Mouse (Mus musculus) c-Kit-positive CD71-positive TER-119-positive erythroid progenitor cells, embryonic 14.5 days (primary cell): ENCODE results near the gene Unc79.

Experiments used
- DNase-seq: peaks from one replicate; pipeline ENCODE4 v3.0.0-alpha.2; 2013; ENCODE audit warnings: low spot score

Unc79 gene

GRCm38 (mm10) chr12:103205561-103205960 lies 256.9 kb downstream of the Unc79 start:
- no peak for DNase-seq

GRCm38 (mm10) chr12:103209581-103209980 lies 260.9 kb downstream of the Unc79 start:
- DNase-seq = no peak

- no peak for DNase-seq
Observed at GRCm38 (mm10) chr12:103211078-103211477, 262.4 kb downstream of the Unc79 start.

GRCm38 (mm10) chr12:103213591-103213990 lies 264.9 kb downstream of the Unc79 start:
- no peak for DNase-seq

- DNase-seq = no peak
Observed at GRCm38 (mm10) chr12:103214270-103214669, 265.6 kb downstream of the Unc79 start.

- no peak for DNase-seq
Observed at GRCm38 (mm10) chr12:103214797-103215196, 266.1 kb downstream of the Unc79 start.

- DNase-seq = no peak
Observed at GRCm38 (mm10) chr12:103215877-103216610, 267.4 kb downstream of the Unc79 start.

- no peak for DNase-seq
Observed at GRCm38 (mm10) chr12:103223671-103224070, 275.0 kb downstream of the Unc79 start.

GRCm38 (mm10) chr12:103226121-103226520 lies 277.5 kb downstream of the Unc79 start:
- DNase-seq = no peak

GRCm38 (mm10) chr12:103229058-103229457 lies 280.4 kb downstream of the Unc79 start:
- no peak for DNase-seq
